Mouse (Mus musculus) liver, postnatal 0 days (tissue): ENCODE data around the gene Dst. TPM values are rescaled to one million over a fixed set of nuclear protein-coding genes. Genes with fewer than 3 reads are reported as not detected.

Experiments used
- ATAC-seq: fragments of 200-750 bp; cut with Nextera tagmentation; 2 replicates; pipeline ENCODE4 v1.8.0; 2017; ENCODE audit warnings: mild to moderate bottlenecking, moderate library complexity
- DNase-seq: peaks from one replicate; pipeline ENCODE4 v3.0.0-alpha.2; 2016
- H3K27ac ChIP-seq: fragments of 300-500 bp; sonication (generic); 2 replicates; pipeline ENCODE4 v1.5.1; 2014; ENCODE audit warnings: antibody characterized with exemption, moderate library complexity, mild to moderate bottlenecking, low read depth
- H3K27me3 ChIP-seq: fragments of 300-500 bp; sonication (generic); 2 replicates; pipeline ENCODE4 v1.6.1; 2014; ENCODE audit warnings: low read length, control low read depth, mixed read lengths; ENCODE audit not compliant: insufficient read depth
- H3K36me3 ChIP-seq: fragments of 300-500 bp; sonication (generic); replicated peaks from 2 replicates; pipeline ENCODE4 v1.6.1; 2014; ENCODE audit warnings: mild to moderate bottlenecking, control low read depth, low read length, moderate library complexity, mixed read lengths; ENCODE audit not compliant: insufficient read depth
- H3K4me1 ChIP-seq: fragments of 300-500 bp; sonication (generic); 2 replicates; pipeline ENCODE4 v1.6.1; 2014; ENCODE audit warnings: antibody characterized with exemption, mild to moderate bottlenecking, control low read depth; ENCODE audit not compliant: insufficient read depth
- H3K4me2 ChIP-seq: fragments of 300-500 bp; sonication (generic); 2 replicates; pipeline ENCODE4 v1.6.1; 2014; ENCODE audit warnings: low read depth, mild to moderate bottlenecking, low read length, moderate library complexity, mixed read lengths
- H3K4me3 ChIP-seq: fragments of 300-500 bp; sonication (generic); 2 replicates; pipeline ENCODE4 v1.5.1; 2014; ENCODE audit warnings: low read depth, low read length
- H3K9ac ChIP-seq: fragments of 300-500 bp; sonication (generic); replicated peaks from 2 replicates; pipeline ENCODE4 v1.6.1; 2014; ENCODE audit warnings: mild to moderate bottlenecking, moderate library complexity
- H3K9me3 ChIP-seq: fragments of 300-500 bp; sonication (generic); 2 replicates; pipeline ENCODE4 v1.6.1; 2016; ENCODE audit warnings: mild to moderate bottlenecking, control low read depth, low read length, mixed read lengths
- CTCF ChIP-seq: sonication (generic); IDR thresholded peaks from 2 replicates; pipeline ENCODE4 v1.5.1; 2016; ENCODE audit warnings: antibody characterized with exemption, low read depth
- EP300 ChIP-seq: IDR thresholded peaks from 2 replicates; pipeline ENCODE4 v1.6.1; 2016; ENCODE audit warnings: antibody characterized with exemption, low read depth, mild to moderate bottlenecking
- WGBS: fragments of 180-500 bp; shearing (Covaris S2); extraction: QIAGEN DNeasy Blood & Tissue Kit; methylation state at CpG from one replicate; pipeline ENCODE4 v1.1.7; 2014; ENCODE audit not compliant: insufficient replicate concordance; 5-methylcytosine and 5-hydroxymethylcytosine counted together
- polyA plus RNA-seq: library from polyadenylated mRNA; unstranded; fragments of >200 nt; fragmentation: Nextera tagmentation; extraction: Ambion mirVana; gene quantifications from 2 replicates; pipeline ENCODE4 v1.2.1, GENCODE M21; 2015

Dst gene
- polyA plus RNA-seq, 1 experiment from 2014 or later = 6.4 TPM

DNA sequence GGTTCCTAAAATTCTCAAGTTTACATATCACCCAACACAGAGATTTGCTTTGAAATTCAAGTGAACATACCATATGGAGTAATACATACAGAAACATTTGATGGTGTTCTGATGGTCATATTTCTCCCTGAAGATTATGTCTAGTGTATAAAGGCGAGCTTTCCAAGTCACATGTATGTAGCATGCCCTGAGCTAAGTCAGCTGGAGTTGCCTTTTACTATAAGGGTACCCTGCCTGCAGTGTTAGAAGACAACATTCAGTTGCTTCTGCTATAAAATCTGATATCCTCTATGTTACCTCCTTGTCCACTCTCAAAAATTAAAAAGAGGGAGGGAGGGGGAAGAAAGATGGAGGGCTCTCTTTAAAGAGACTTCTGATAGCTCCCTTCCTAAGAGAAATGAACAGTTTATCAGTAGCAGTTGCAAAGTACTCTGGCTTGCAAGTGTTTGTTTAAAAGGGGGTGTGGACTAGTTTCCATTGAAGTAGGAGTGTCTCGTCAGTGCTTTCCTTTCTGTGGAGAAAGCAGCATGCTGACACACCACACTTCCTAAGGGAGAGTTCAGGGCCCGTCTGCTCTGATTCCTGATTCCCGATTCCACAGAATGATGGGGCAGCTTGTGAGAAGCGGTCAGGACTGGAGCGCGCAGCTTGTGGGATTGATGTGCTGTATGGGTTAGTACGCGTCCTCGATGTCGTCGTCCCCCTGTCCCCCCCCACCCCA, 168.8 kb downstream of the Dst start:
- Histone ChIP-seq H3K36me3 (no peaks in the 10 kb centered on the region), H3K27me3 (no peaks in the 10 kb centered on the region), H3K9ac (no peak overlapping the region), H3K9me3 (no peaks in the 10 kb centered on the region), H3K4me1 (no peaks in the 10 kb centered on the region), H3K27ac (no peak overlapping the region), H3K4me2 (peak overlapping the region; percentile 54), H3K4me3 (peak overlapping the region; percentile 34)
- TF ChIP-seq CTCF (no peak), EP300 (no peak)
- 18% methylated on average over 12 of the region's 12 CpGs for WGBS
- peak; percentile 56; the same call in 1 of the 2 replicates for ATAC-seq
- no peak for DNase-seq

DNA sequence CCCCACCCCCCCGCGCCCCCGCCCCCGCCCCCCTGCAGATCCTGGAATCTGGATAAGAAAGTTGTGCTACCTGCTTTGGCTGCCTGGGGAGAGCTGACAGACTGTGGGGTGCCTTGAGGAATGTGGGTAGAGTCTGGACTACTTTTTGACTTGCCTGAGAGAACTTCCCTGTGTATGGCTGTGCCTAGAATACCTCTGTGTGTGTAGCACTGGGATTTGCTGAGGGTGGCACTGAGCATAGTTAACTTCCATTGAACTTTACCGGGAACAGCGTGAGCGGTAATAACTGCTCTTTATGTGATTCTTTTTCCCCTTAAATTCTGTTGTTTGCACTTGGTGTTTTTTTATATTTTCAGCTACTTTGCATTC, 169.4 kb downstream of the Dst start:
- ATAC-seq (peak; percentile 65), DNase-seq (no peak)
- TF ChIP-seq CTCF (no peak), EP300 (no peak)
- Histone ChIP-seq H3K9me3 (no peaks in the 10 kb centered on the region), H3K36me3 (no peaks in the 10 kb centered on the region), H3K4me3 (peak overlapping the region; percentile 34), H3K27ac (no peak overlapping the region), H3K9ac (no peak overlapping the region), H3K27me3 (no peaks in the 10 kb centered on the region), H3K4me1 (no peaks in the 10 kb centered on the region), H3K4me2 (peak overlapping the region; percentile 54)
- WGBS = 65% methylated on average over 3 of the region's 7 CpGs

DNA sequence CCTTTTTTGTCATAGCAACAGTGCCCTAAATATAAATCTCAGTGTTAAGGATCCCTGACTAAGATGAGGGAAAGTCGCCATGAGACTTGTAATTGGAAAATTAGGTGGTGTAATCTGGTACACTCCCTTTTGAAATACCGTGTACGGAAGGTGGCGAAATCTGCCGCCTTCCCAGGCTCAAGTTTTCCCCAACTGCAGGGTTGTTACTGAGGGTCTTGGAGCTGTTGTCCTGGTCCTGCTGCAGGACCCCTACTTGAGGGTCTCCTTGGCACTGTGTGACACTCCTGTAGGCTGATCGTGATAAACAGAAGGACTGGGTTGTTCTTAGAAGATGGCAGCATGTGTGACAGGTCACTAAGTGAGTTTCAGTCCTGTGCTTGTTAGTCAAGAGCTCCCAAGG, 169.9 kb downstream of the Dst start:
- 75% methylated on average over 6 of the region's 6 CpGs for WGBS
- no peak overlapping the region for H3K27ac ChIP-seq

DNA sequence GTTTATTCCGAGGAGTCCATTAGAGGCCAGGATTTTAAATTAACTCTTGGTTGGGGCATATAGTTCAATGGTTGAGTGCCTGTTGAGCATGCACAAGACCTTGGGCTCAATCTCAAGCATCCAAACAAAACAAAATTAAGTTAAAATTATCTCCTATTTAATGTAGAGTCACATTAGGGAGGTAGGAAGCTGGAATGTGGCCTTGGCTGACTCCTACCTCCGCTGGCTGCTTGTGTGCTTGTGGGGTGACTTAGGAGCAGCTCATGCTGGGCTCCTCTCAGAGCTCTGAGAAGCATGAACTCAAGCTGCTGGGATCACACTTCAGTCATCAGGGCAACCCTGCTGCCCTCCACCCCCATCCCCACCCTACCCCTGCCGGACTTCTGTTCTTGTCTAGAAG, 181.0 kb downstream of the Dst start:
- H3K4me3 ChIP-seq = no peak overlapping the region
- WGBS = 80% methylated on average over 3 of the region's 3 CpGs
- H3K27me3 ChIP-seq = no peaks in the 10 kb centered on the region
- no peaks in the 10 kb centered on the region for H3K4me1 ChIP-seq
- H3K4me2 ChIP-seq = no peak overlapping the region
- H3K36me3 ChIP-seq = no peaks in the 10 kb centered on the region; the same call in 1 of the 2 replicates
- H3K9me3 ChIP-seq = no peaks in the 10 kb centered on the region
- no peak for DNase-seq
- no peak overlapping the region for H3K9ac ChIP-seq
- ATAC-seq = no peak
- TF ChIP-seq EP300 (no peak), CTCF (no peak)
- no peak overlapping the region for H3K27ac ChIP-seq

More for the DNA sequence above, 169.9 kb downstream of the Dst start:
- H3K9me3 ChIP-seq = no peaks in the 10 kb centered on the region
- H3K4me2 ChIP-seq = no peak overlapping the region
- H3K27me3 ChIP-seq = no peaks in the 10 kb centered on the region
- no peaks in the 10 kb centered on the region for H3K36me3 ChIP-seq
- no peak overlapping the region for H3K4me3 ChIP-seq
- DNase-seq = no peak
- no peaks in the 10 kb centered on the region for H3K4me1 ChIP-seq
- TF ChIP-seq CTCF (no peak), EP300 (no peak)
- no peak for ATAC-seq
- H3K9ac ChIP-seq = no peak overlapping the region

DNA sequence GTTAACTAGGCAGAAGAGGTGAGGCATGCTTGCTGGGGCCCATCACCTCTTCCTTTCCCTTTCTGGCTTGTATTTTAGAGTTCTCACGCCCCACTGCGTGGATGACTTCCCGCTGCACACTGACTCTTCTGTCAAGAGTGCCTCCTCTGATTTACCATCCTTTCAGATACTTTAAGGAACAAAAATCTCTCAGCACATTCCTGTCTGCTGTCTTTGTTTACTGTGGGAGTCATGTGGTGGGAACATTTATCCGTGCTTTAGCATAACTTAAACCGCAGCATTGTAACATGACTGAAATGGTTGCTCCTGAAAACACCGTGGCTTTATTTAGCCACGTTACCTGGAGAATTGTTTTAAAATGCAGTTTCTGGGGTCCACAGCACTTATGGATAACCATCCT, 182.7 kb downstream of the Dst start:
- no peaks in the 10 kb centered on the region for H3K9me3 ChIP-seq
- no peak for ATAC-seq
- TF ChIP-seq CTCF (no peak), EP300 (no peak)

DNA sequence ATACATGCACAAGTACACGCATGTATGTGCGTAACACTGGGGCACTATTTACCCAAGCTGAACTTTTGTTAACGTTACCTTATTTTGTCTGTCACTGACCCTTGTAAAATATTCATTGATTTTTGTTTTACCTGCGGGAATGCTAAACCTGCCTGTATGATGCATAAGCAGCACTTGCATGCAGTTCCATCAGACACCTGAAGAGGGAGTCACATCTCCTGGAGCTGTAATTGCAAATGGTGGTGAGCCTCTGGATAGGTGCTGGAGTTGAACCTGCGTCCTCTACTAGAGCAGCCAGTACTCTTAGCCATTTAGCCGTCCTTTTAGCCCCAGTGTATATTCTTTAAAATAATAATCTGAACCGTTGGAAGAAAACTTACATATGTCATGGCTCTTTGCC, 185.6 kb downstream of the Dst start:
- Histone ChIP-seq H3K9me3 (no peaks in the 10 kb centered on the region), H3K27ac (no peak overlapping the region), H3K9ac (no peak overlapping the region), H3K4me1 (no peaks in the 10 kb centered on the region), H3K4me2 (no peak overlapping the region), H3K36me3 (no peaks in the 10 kb centered on the region), H3K4me3 (no peak overlapping the region), H3K27me3 (no peaks in the 10 kb centered on the region)
- WGBS = 74% methylated on average over 7 of the region's 7 CpGs
- DNase-seq (no peak), ATAC-seq (no peak)
- TF ChIP-seq CTCF = peak; percentile 34
- TF ChIP-seq EP300 = no peak

More for the DNA sequence above, 182.7 kb downstream of the Dst start:
- no peak for DNase-seq
- Histone ChIP-seq H3K36me3 (no peaks in the 10 kb centered on the region; the same call in 1 of the 2 replicates), H3K9ac (no peak overlapping the region), H3K27ac (no peak overlapping the region), H3K4me3 (no peak overlapping the region), H3K4me1 (no peaks in the 10 kb centered on the region), H3K4me2 (no peak overlapping the region), H3K27me3 (no peaks in the 10 kb centered on the region)
- 79% methylated on average over 7 of the region's 7 CpGs for WGBS
